Mouse (Mus musculus) intestine, embryonic 16.5 days (tissue): ENCODE results near the gene Nags. TPM values are rescaled to one million over a fixed set of nuclear protein-coding genes. Genes with fewer than 3 reads are reported as not detected.
A peak's percentile ranks its signal among the peaks of the same experiment; 100 is the strongest.

ENCODE experiments used
- ATAC-seq: fragments of 200-750 bp; cut with Nextera tagmentation; 2 replicates; pipeline ENCODE4 v1.8.0; 2017; ENCODE audit warnings: moderate TSS enrichment, moderate library complexity
- H3K27ac ChIP-seq: fragments of 300-500 bp; sonication (generic); 2 replicates; pipeline ENCODE4 v1.5.1; 2014; ENCODE audit warnings: mild to moderate bottlenecking, low read length
- H3K27me3 ChIP-seq: fragments of 300-500 bp; sonication (generic); replicated peaks from 2 replicates; pipeline ENCODE4 v1.6.1; 2014; ENCODE audit warnings: low read length, control low read depth, mixed read lengths; ENCODE audit not compliant: control insufficient read depth, insufficient read depth
- H3K36me3 ChIP-seq: fragments of 300-500 bp; sonication (generic); 2 replicates; pipeline ENCODE4 v1.6.1; 2014; ENCODE audit warnings: low read length, control low read depth; ENCODE audit not compliant: control insufficient read depth, insufficient read depth
- H3K4me1 ChIP-seq: fragments of 300-500 bp; sonication (generic); 2 replicates; pipeline ENCODE4 v1.6.1; 2014; ENCODE audit warnings: low read length, control low read depth, mixed read lengths; ENCODE audit not compliant: control insufficient read depth, insufficient read depth
- H3K4me2 ChIP-seq: fragments of 300-500 bp; sonication (generic); 2 replicates; pipeline ENCODE4 v1.6.1; 2014; ENCODE audit warnings: low read depth, low read length, control low read depth
- H3K4me3 ChIP-seq: fragments of 300-500 bp; sonication (generic); 2 replicates; pipeline ENCODE4 v1.5.1; 2014; ENCODE audit warnings: mild to moderate bottlenecking, low read length
- H3K9ac ChIP-seq: fragments of 300-500 bp; sonication (generic); 2 replicates; pipeline ENCODE4 v1.6.1; 2014; ENCODE audit warnings: low read depth, low read length
- H3K9me3 ChIP-seq: fragments of 300-500 bp; sonication (generic); 2 replicates; pipeline ENCODE4 v1.6.1; 2016; ENCODE audit warnings: low read length, control low read depth; ENCODE audit not compliant: control insufficient read depth
- WGBS: fragments of 180-500 bp; shearing (Covaris S2); extraction: QIAGEN DNeasy Blood & Tissue Kit; methylation state at CpG from one replicate; pipeline ENCODE4 v1.1.7; 2014; 5-methylcytosine and 5-hydroxymethylcytosine counted together
- polyA plus RNA-seq: library from polyadenylated mRNA; unstranded; fragments of >200 nt; fragmentation: Nextera tagmentation; extraction: Ambion mirVana; gene quantifications from 2 replicates; pipeline ENCODE4 v1.2.1, GENCODE M21; 2015

Gene Nags
- polyA plus RNA-seq, 1 experiment from 2014 or later = 33.8 TPM

DNA sequence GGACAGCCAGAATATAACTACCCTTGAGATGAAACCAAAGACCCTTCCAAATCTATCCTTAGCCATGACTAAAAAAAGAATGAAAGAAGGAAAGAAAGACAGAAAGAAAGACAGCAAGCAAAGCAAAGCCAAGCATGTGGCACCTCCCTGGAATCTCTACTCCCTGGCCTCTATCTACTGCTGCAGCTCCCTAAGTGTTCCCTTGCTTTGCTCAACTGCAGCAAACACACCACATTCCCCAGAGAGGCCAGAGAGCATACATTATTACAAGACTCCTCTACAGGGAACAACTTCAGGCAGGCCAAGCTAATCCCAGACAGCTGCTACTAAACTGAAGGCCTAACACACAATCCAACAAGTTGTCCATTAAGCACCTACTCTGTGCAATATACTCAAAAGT, 34.5 kb downstream of the Nags start:
- no peaks in the 10 kb centered on the region for H3K9me3 ChIP-seq
- no peak for ATAC-seq
- no peak overlapping the region for H3K4me3 ChIP-seq
- no peak overlapping the region for H3K4me2 ChIP-seq
- peaks cover 14% of the 10 kb centered on the region for H3K36me3 ChIP-seq
- H3K9ac ChIP-seq = no peak overlapping the region
- peaks cover 10% of the 10 kb centered on the region for H3K4me1 ChIP-seq
- H3K27ac ChIP-seq = no peak overlapping the region
- H3K27me3 ChIP-seq = no peaks in the 10 kb centered on the region

GRCm38 (mm10) chr11:102184253-102184645, 38.9 kb downstream of the Nags start:
- WGBS = 5% methylated on average over 7 of the region's 7 CpGs
- no peaks in the 10 kb centered on the region for H3K9me3 ChIP-seq
- H3K27ac ChIP-seq = peak overlapping the region; percentile 92
- H3K27me3 ChIP-seq = no peaks in the 10 kb centered on the region
- peak overlapping the region; percentile 94 for H3K4me3 ChIP-seq
- H3K9ac ChIP-seq = peak overlapping the region; percentile 94
- no peak for ATAC-seq
- peak overlapping the region; percentile 83 for H3K4me2 ChIP-seq
- peaks cover 8% of the 10 kb centered on the region for H3K4me1 ChIP-seq
- peaks cover 2% of the 10 kb centered on the region; the same call in 1 of the 2 replicates for H3K36me3 ChIP-seq

- H3K4me1 ChIP-seq = peaks cover 8% of the 10 kb centered on the region
- no peaks in the 10 kb centered on the region for H3K27me3 ChIP-seq
- under 1% methylated on average over 66 of the region's 70 CpGs for WGBS
Measured at GRCm38 (mm10) chr11:102184646-102185495, 39.6 kb downstream of the Nags start, which contains the start of gene Lsm12. Gene Lsm12, minus strand, starts transcription at chr11:102185296.

DNA sequence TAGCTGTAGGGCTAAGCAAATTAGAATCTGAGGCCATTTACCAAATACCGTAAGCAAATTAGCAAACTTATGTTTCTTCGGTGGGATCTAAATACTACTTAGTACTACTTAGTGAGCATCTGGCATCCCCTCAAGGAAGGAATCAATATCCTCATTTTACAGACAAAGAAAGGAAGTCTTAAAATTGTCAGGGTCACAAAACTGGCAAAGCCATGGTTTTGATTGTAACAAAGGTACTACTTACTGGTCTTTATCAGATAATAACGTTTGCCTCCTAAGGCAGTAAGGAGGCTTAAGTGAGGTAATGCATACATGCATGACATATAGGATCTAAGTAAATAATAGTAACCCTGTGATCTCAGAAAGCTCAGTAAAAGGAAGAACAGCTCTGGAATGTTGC, 40.4 kb downstream of the Nags start:
- Histone ChIP-seq H3K4me2 (peak overlapping the region; percentile 64), H3K9ac (peak overlapping the region; percentile 94; the same call in 1 of the 2 replicates), H3K27me3 (no peaks in the 10 kb centered on the region), H3K4me1 (peaks cover 12% of the 10 kb centered on the region), H3K27ac (peak overlapping the region; percentile 92), H3K4me3 (peak overlapping the region; percentile 94), H3K36me3 (peaks cover 2% of the 10 kb centered on the region; the same call in 1 of the 2 replicates), H3K9me3 (no peaks in the 10 kb centered on the region)
- WGBS = 46% methylated on average over 3 of the region's 3 CpGs
- ATAC-seq = no peak

More at GRCm38 (mm10) chr11:102184646-102185495, 39.6 kb downstream of the Nags start, which contains the start of gene Lsm12:
- Histone ChIP-seq H3K4me2 (peak within 1 kb of the TSS; percentile 83), H3K36me3 (peaks cover 2% of the 10 kb centered on the region; the same call in 1 of the 2 replicates), H3K9me3 (no peaks in the 10 kb centered on the region), H3K4me3 (peak within 1 kb of the TSS; percentile 94), H3K9ac (peak within 1 kb of the TSS; percentile 94), H3K27ac (peak within 1 kb of the TSS; percentile 92)
- ATAC-seq = peak; percentile 84

- Histone ChIP-seq H3K36me3 (peaks cover 2% of the 10 kb centered on the region; the same call in 1 of the 2 replicates), H3K27me3 (no peaks in the 10 kb centered on the region), H3K4me3 (no peak overlapping the region), H3K4me2 (no peak overlapping the region), H3K9me3 (no peaks in the 10 kb centered on the region), H3K27ac (peak overlapping the region; percentile 92), H3K4me1 (peaks cover 16% of the 10 kb centered on the region), H3K9ac (no peak overlapping the region)
- 55% methylated on average over 1 of the region's 1 CpGs for WGBS
- no peak for ATAC-seq
Measured at GRCm38 (mm10) chr11:102186235-102186634, 40.9 kb downstream of the Nags start.

GRCm38 (mm10) chr11:102188980-102189379, 43.7 kb downstream of the Nags start:
- H3K36me3 ChIP-seq = 0 out of 2 replicates have a peak, but pooled peaks cover 2% of the 10 kb centered on the region
- peak overlapping the region; percentile 74 for H3K9ac ChIP-seq
- H3K27ac ChIP-seq = peak overlapping the region; percentile 69
- ATAC-seq = peak; percentile 0; the same call in 1 of the 2 replicates
- WGBS = 68% methylated on average over 6 of the region's 6 CpGs
- peak overlapping the region; percentile 91 for H3K4me2 ChIP-seq
- no peaks in the 10 kb centered on the region for H3K27me3 ChIP-seq
- peak overlapping the region; percentile 69 for H3K4me3 ChIP-seq
- no peaks in the 10 kb centered on the region for H3K9me3 ChIP-seq
- peaks cover 12% of the 10 kb centered on the region; the same call in 1 of the 2 replicates for H3K4me1 ChIP-seq

DNA sequence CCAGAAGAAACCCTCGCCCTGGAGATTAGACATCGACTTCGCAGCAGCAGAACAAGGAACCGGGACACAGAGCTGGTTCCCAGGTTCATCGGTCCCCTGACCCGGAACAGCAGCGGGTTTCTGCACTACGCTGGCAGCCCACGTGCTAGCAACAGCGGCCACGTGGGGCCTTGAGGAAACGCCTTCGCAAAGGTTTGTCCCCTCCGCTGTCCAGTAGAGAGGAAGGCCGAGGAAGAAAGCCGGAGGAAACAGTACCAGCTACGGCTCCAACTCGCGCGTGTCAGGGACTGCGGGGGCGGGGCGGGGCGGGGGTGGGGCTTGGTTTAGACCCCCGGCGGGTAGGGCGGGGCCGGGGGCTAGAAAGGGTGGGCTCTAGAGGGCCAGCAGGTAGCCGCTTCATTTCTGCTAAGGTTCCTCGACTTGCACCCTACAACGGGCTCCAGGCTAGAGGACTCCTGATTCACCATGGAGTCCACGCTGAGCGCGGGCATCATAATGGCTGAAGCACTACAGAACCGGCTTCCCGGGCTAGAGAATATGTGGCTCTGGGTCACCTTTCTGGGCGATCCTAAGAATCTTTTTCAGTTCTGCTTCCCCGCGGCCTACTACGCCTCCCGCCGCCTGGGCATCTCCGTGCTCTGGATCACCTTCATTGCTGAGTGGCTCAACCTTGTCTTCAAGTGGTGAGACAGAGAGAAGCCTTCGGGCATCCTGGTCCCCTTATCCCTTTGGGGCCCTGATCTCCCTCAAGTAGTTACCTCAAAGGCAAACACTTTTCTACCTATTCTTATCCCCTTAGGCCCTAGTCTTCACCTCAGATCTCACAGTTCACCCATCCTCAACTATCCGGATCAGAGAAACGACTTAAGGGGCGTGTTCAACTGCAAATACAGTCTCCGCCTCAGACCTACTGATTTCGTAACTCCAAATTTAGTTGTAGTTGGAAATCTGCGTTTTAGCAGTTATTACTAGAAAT, 44.4 kb downstream of the Nags start, which contains the start of gene G6pc3:
Gene G6pc3, plus strand, starts transcription at position 160 of the 976 bp plus-strand sequence.
- Histone ChIP-seq H3K36me3 (0 out of 2 replicates have a peak, but pooled peaks cover 2% of the 10 kb centered on the region), H3K4me3 (peak within 1 kb of the TSS; percentile 69), H3K4me2 (peak within 1 kb of the TSS; percentile 91), H3K27ac (peak within 1 kb of the TSS; percentile 69), H3K4me1 (peaks cover 12% of the 10 kb centered on the region; the same call in 1 of the 2 replicates), H3K27me3 (no peaks in the 10 kb centered on the region), H3K9ac (peak within 1 kb of the TSS; percentile 74), H3K9me3 (no peaks in the 10 kb centered on the region)
- ATAC-seq = peak; percentile 78
- 2% methylated on average over 46 of the region's 50 CpGs for WGBS

DNA sequence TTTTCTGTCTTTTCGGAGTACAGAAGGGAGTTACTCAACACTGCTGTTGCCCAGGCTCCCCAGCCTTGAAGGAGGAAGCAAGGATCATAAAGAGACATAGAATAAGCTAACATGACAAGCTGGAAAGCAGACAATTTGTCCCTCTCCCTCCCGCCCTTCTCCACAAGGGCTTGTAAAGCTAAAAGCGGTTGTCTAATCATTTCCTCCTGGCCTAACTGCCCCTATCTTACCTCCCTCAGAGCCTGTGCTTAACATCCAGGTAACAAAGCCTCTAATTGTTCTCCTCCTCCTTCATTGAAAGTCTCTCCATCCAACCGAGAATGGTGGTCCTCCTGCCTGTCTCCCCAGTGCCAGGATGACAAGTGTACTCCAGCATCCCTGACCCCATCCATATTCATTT, 45.5 kb downstream of the Nags start:
- Histone ChIP-seq H3K27me3 (no peaks in the 10 kb centered on the region), H3K4me2 (peak overlapping the region; percentile 91; the same call in 1 of the 2 replicates), H3K36me3 (peaks cover 4% of the 10 kb centered on the region; the same call in 1 of the 2 replicates), H3K9ac (peak overlapping the region; percentile 41; the same call in 1 of the 2 replicates), H3K9me3 (no peaks in the 10 kb centered on the region), H3K4me3 (no peak overlapping the region), H3K4me1 (peaks cover 12% of the 10 kb centered on the region; the same call in 1 of the 2 replicates), H3K27ac (no peak overlapping the region; the same call in 1 of the 2 replicates)
- WGBS = 40% methylated on average over 4 of the region's 4 CpGs
- ATAC-seq = no peak
